Mouse (Mus musculus) forebrain, embryonic 14.5 days (tissue): ENCODE results near the gene Itpr2. TPM values are rescaled to one million over a fixed set of nuclear protein-coding genes. Genes with fewer than 3 reads are reported as not detected.
A peak's percentile ranks its signal among the peaks of the same experiment; 100 is the strongest.

Experiments used
- ATAC-seq: fragments of 200-750 bp; cut with Nextera tagmentation; 2 replicates; pipeline ENCODE4 v1.8.0; 2017; ENCODE audit warnings: mild to moderate bottlenecking, moderate library complexity
- DNase-seq: peaks from one replicate; pipeline ENCODE4 v3.0.0-alpha.2; 2015; ENCODE audit warnings: low spot score
- H3K27ac ChIP-seq: fragments of 300-500 bp; sonication (generic); 2 replicates; pipeline ENCODE4 v1.5.1; 2014; ENCODE audit warnings: low read depth, mild to moderate bottlenecking, control low read depth, low read length, moderate library complexity
- H3K27me3 ChIP-seq: fragments of 300-500 bp; sonication (generic); replicated peaks from 2 replicates; pipeline ENCODE4 v1.6.1; 2014; ENCODE audit warnings: low read length, control low read depth, mixed read lengths; ENCODE audit not compliant: control insufficient read depth, insufficient read depth
- H3K36me3 ChIP-seq: fragments of 300-500 bp; sonication (generic); 2 replicates; pipeline ENCODE4 v1.6.1; 2014; ENCODE audit warnings: low read length, control low read depth; ENCODE audit not compliant: control insufficient read depth, insufficient read depth
- H3K4me1 ChIP-seq: fragments of 300-500 bp; sonication (generic); 2 replicates; pipeline ENCODE4 v1.6.1; 2014; ENCODE audit warnings: antibody characterized with exemption, low read length, control low read depth; ENCODE audit not compliant: control insufficient read depth, insufficient read depth
- H3K4me2 ChIP-seq: fragments of 300-500 bp; sonication (generic); 2 replicates; pipeline ENCODE4 v1.6.1; 2014; ENCODE audit warnings: mild to moderate bottlenecking, control low read depth, low read length
- H3K4me3 ChIP-seq: fragments of 300-500 bp; sonication (generic); 2 replicates; pipeline ENCODE4 v1.5.1; 2014; ENCODE audit warnings: low read depth, low read length, control low read depth
- H3K9ac ChIP-seq: fragments of 300-500 bp; sonication (generic); 2 replicates; pipeline ENCODE4 v1.6.1; 2014; ENCODE audit warnings: mild to moderate bottlenecking, low read length, control low read depth, moderate library complexity
- H3K9me3 ChIP-seq: fragments of 300-500 bp; sonication (generic); replicated peaks from 2 replicates; pipeline ENCODE4 v1.6.1; 2016; ENCODE audit warnings: low read length, control low read depth, mixed read lengths; ENCODE audit not compliant: control insufficient read depth
- WGBS: fragments of 180-500 bp; shearing (Covaris S2); extraction: QIAGEN DNeasy Blood & Tissue Kit; methylation state at CpG from one replicate; pipeline ENCODE4 v1.1.7; 2014; 5-methylcytosine and 5-hydroxymethylcytosine counted together
- polyA plus RNA-seq: library from polyadenylated mRNA; unstranded; fragments of >200 nt; fragmentation: Nextera tagmentation; extraction: Ambion mirVana; gene quantifications from 2 replicates; pipeline ENCODE4 v1.2.1, GENCODE M21; 2014

Gene Itpr2
- polyA plus RNA-seq, 1 experiment from 2014 or later, result 2.4 TPM

GRCm38 (mm10) chr6:146388010-146388409 is 114.0 kb downstream of the Itpr2 start:
- Histone ChIP-seq H3K36me3 (no peaks in the 10 kb centered on the region), H3K4me3 (no peak overlapping the region), H3K27me3 (no peaks in the 10 kb centered on the region), H3K9me3 (no peaks in the 10 kb centered on the region), H3K4me1 (peaks cover 6% of the 10 kb centered on the region; the same call in 1 of the 2 replicates), H3K9ac (no peak overlapping the region), H3K4me2 (no peak overlapping the region), H3K27ac (no peak overlapping the region)
- ATAC-seq, result peak; percentile 33
- no peak for DNase-seq
- WGBS, result 82% methylated on average over 4 of the region's 4 CpGs

GRCm38 (mm10) chr6:146387039-146387713 is 114.8 kb downstream of the Itpr2 start:
- Histone ChIP-seq H3K9me3 (no peaks in the 10 kb centered on the region), H3K9ac (no peak overlapping the region), H3K4me3 (no peak overlapping the region), H3K27me3 (no peaks in the 10 kb centered on the region), H3K4me2 (no peak overlapping the region), H3K27ac (no peak overlapping the region), H3K4me1 (peaks cover 6% of the 10 kb centered on the region; the same call in 1 of the 2 replicates), H3K36me3 (no peaks in the 10 kb centered on the region)
- ATAC-seq, result peak; percentile 87
- peak; percentile 53 for DNase-seq
- 21% methylated on average over 6 of the region's 6 CpGs for whole genome bisulfite sequencing

DNA sequence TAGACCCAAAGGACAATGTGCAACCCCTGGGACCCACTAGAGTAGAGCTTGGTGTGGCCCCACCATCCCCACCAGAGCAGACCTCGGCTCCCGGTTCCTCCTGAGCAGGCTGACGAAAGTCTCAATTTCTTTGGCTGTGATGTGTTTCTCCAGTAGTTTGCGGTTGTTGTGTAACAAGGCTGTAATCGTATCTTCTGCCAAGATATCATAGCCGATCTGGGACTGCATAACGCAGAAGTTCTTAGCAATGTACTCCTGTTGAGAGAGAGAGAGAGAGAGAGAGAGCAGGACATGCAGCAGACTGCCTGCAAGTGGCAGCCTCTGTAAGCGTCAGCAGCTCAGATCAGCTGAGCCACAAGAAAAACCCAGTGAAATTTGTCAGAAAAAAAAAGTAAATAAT is 122.8 kb downstream of the Itpr2 start:
- Histone ChIP-seq H3K27me3 (no peaks in the 10 kb centered on the region), H3K9me3 (no peaks in the 10 kb centered on the region), H3K4me1 (no peaks in the 10 kb centered on the region), H3K36me3 (no peaks in the 10 kb centered on the region), H3K4me2 (no peak overlapping the region), H3K4me3 (no peak overlapping the region), H3K9ac (no peak overlapping the region), H3K27ac (no peak overlapping the region)
- no peak for ATAC-seq
- DNase-seq, result no peak
- 94% methylated on average over 8 of the region's 8 CpGs for WGBS

GRCm38 (mm10) chr6:146371511-146371910 is 130.5 kb downstream of the Itpr2 start:
- Histone ChIP-seq H3K36me3 (no peaks in the 10 kb centered on the region), H3K27ac (no peak overlapping the region), H3K9ac (no peak overlapping the region), H3K4me3 (no peak overlapping the region), H3K4me2 (no peak overlapping the region), H3K9me3 (no peaks in the 10 kb centered on the region), H3K27me3 (no peaks in the 10 kb centered on the region), H3K4me1 (no peaks in the 10 kb centered on the region)
- DNase-seq (no peak), ATAC-seq (no peak)
- WGBS, result 65% methylated on average over 2 of the region's 2 CpGs

- no peaks in the 10 kb centered on the region for H3K9me3 ChIP-seq
- WGBS, result 89% methylated on average over 4 of the region's 4 CpGs
- no peaks in the 10 kb centered on the region for H3K27me3 ChIP-seq
- no peak for ATAC-seq
- H3K27ac ChIP-seq, result no peak overlapping the region
- H3K4me1 ChIP-seq, result no peaks in the 10 kb centered on the region
- H3K4me3 ChIP-seq, result no peak overlapping the region
- H3K36me3 ChIP-seq, result no peaks in the 10 kb centered on the region
- no peak overlapping the region for H3K9ac ChIP-seq
- DNase-seq, result no peak
- no peak overlapping the region for H3K4me2 ChIP-seq
These were observed 135.8 kb downstream of the Itpr2 start for GRCm38 (mm10) chr6:146366180-146366579.

- ATAC-seq (no peak), DNase-seq (no peak)
- H3K36me3 ChIP-seq, result no peaks in the 10 kb centered on the region
- H3K9ac ChIP-seq, result no peak overlapping the region
- H3K27me3 ChIP-seq, result no peaks in the 10 kb centered on the region
- H3K4me2 ChIP-seq, result no peak overlapping the region
- no peak overlapping the region for H3K27ac ChIP-seq
- no peak overlapping the region for H3K4me3 ChIP-seq
- 87% methylated on average over 4 of the region's 4 CpGs for whole genome bisulfite sequencing
- H3K4me1 ChIP-seq, result no peaks in the 10 kb centered on the region
- no peaks in the 10 kb centered on the region for H3K9me3 ChIP-seq
These were observed 144.1 kb downstream of the Itpr2 start for GRCm38 (mm10) chr6:146357911-146358310.

GRCm38 (mm10) chr6:146352258-146352805 is 149.7 kb downstream of the Itpr2 start:
- Histone ChIP-seq H3K9me3 (no peaks in the 10 kb centered on the region), H3K4me3 (no peak overlapping the region), H3K4me2 (no peak overlapping the region), H3K27ac (no peak overlapping the region), H3K36me3 (no peaks in the 10 kb centered on the region), H3K9ac (no peak overlapping the region), H3K27me3 (no peaks in the 10 kb centered on the region), H3K4me1 (no peaks in the 10 kb centered on the region)
- DNase-seq, result no peak
- no peak for ATAC-seq
- WGBS, result 47% methylated on average over 9 of the region's 9 CpGs

- no peak overlapping the region for H3K9ac ChIP-seq
- H3K27me3 ChIP-seq, result no peaks in the 10 kb centered on the region
- ATAC-seq, result no peak
- H3K9me3 ChIP-seq, result no peaks in the 10 kb centered on the region
- H3K4me1 ChIP-seq, result no peaks in the 10 kb centered on the region
- no peaks in the 10 kb centered on the region for H3K36me3 ChIP-seq
- no peak for DNase-seq
- no peak overlapping the region for H3K4me3 ChIP-seq
- 69% methylated on average over 7 of the region's 7 CpGs for WGBS
- no peak overlapping the region for H3K27ac ChIP-seq
- H3K4me2 ChIP-seq, result no peak overlapping the region
These were observed 150.2 kb downstream of the Itpr2 start for GRCm38 (mm10) chr6:146351816-146352215.

DNA sequence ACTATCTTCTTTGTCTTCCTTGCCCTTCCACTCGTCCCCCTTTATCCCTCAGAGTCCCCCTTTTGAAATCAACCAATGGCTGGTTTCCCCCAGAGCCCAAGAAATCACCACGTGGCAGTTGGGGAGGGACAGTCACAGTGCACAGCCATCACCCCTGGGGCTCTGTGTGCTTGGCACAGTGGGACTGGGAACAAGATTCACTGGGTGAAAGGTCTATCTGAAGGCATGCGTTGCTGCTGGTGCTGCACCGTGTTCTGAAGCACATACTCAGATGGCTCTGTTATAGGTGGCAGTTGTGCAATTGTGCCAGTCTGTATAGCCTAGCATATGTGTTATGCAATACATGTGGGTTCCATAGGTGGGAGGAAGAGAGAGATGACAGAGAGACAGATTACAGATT is 154.5 kb downstream of the Itpr2 start:
- H3K9ac ChIP-seq, result no peak overlapping the region
- ATAC-seq (no peak), DNase-seq (no peak)
- 45% methylated on average over 4 of the region's 4 CpGs for WGBS
- no peak overlapping the region for H3K4me3 ChIP-seq
- H3K27ac ChIP-seq, result no peak overlapping the region
- peaks cover 4% of the 10 kb centered on the region; the same call in 1 of the 2 replicates for H3K4me1 ChIP-seq
- H3K36me3 ChIP-seq, result no peaks in the 10 kb centered on the region
- no peaks in the 10 kb centered on the region for H3K27me3 ChIP-seq
- no peak overlapping the region for H3K4me2 ChIP-seq
- no peaks in the 10 kb centered on the region for H3K9me3 ChIP-seq
